Mouse (Mus musculus): ENCODE data around the gene Glce.
A peak's percentile ranks its signal among the peaks of the same experiment; 100 is the strongest.

GRCm38 (mm10) chr9:62082986-62083385 is 39.5 kb downstream of the Glce start:
- 0 out of 3 replicates have a peak, but pooled peaks have one; percentile 25 for TF ChIP-seq TAL1 (IDR thresholded peaks at IDR 0.05; ENCODE audit: low read length)
- no peak for TF ChIP-seq GATA1 (IDR thresholded peaks at IDR 0.05; ENCODE audit: low read length)

Measured in erythroblast, embryonic 14.5 days (primary cell).